Mouse (Mus musculus) testis, adult 2 months (tissue): Measurements from ENCODE around the gene Pakap.

Experiments
- CTCF ChIP-seq: fragments of 200-500 bp; IDR thresholded peaks from 2 replicates; pipeline ENCODE4 v1.5.1; 2012; ENCODE audit warnings: low read depth, mild to moderate bottlenecking, inconsistent platforms, low read length, moderate library complexity; ENCODE audit not compliant: control insufficient read depth, insufficient read depth, insufficient replicate concordance
- POLR2A ChIP-seq: fragments of 200-500 bp; IDR thresholded peaks from 2 replicates; pipeline ENCODE4 v1.6.1; 2012; ENCODE audit warnings: low read depth, mild to moderate bottlenecking, inconsistent platforms, low read length, moderate library complexity; ENCODE audit not compliant: control insufficient read depth

DNA sequence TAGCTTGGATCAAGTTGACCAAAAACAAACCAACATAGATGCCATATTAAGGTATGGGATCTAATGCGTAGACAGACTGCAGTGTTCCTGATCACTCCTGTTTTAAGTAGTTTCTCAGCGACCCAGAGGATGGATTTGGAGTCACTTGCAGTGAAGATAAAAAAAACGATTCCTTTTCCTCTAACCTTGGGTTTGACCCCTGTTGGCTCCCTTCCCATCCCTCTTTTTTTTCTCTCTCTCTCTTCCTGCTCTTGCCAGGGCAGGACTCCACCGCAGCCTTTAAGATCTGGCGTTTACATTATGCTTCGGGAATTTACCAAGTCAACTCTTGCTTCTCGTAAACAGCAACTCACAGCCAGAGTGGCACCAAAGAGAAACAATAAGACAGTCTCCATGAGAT is 233.3 kb downstream of the Pakap start:
- no peak for TF ChIP-seq POLR2A
- no peak for TF ChIP-seq CTCF
